In the genomic region with DNA sequence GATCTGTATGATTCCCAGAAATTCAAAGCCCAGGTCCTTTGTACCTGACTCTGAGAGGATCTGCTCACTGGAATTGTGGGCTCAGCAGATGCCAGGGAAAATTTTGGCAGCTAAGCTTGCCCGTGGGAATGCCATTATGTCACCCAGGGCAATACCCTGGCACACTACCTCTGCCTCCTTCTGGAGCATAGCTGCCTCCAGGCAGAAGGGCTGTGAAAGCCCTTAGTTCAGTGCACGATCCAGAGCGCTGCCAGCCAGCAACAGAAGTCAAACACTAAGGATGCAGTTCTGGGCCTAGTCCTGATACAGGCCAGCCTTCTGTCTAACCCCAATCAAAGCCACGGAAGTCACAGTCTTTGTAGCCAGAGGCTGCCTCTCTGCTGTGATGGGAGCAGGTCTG, we compare ENCODE assay signal across 16 mouse cellular contexts. TPM values are rescaled to one million over a fixed set of nuclear protein-coding genes. Genes with fewer than 3 reads are reported as not detected.
DNase-seq lines count a peak whose midpoint lies in the region; ATAC-seq and TF ChIP-seq lines count a peak whose summit lies in the region.
"Had no signal": no experiment of that assay in that cellular context is flagged by ENCODE, and none has a peak within 500 bp of the region (broad histone marks: within the 10 kb centered on the region; RNA-seq: fewer than 3 reads in every experiment).

No protein-coding gene starts in this region.

- TF ChIP-seq CTCF in gastrocnemius, adult 2 months (IDR thresholded peaks at IDR 0.05): no peak

- no peaks in the 10 kb centered on the region for H3K36me3 ChIP-seq in forebrain, embryonic 10.5 days (replicated peaks)
- H3K36me3 ChIP-seq in forebrain, embryonic 12.5 days (replicated peaks): no peaks in the 10 kb centered on the region
- H3K36me3 ChIP-seq in midbrain, embryonic 13.5 days: no peaks in the 10 kb centered on the region
- H3K36me3 ChIP-seq in midbrain, embryonic 10.5 days: no peaks in the 10 kb centered on the region
- H3K36me3 ChIP-seq: kidney, embryonic 15.5 days; limb, embryonic 13.5 days; midbrain, embryonic 12.5 days had no signal

- intact Hi-C loops in gastrocnemius, adult 2 months (cut with DNase I): no loop called here

- DNase-seq in forebrain, embryonic 10.5 days (ENCODE audit: extremely low spot score, low spot score): no peak
- DNase-seq in midbrain, embryonic 10.5 days (ENCODE audit: low spot score): no peak
- DNase-seq in cerebellum, postnatal 10 days: peak; percentile 88 to 91
- DNase-seq in layer of hippocampus, postnatal 36 days: peak; percentile 17 to 19
- DNase-seq in gastrocnemius, adult 2 months: no peak
- DNase-seq in embryo, embryonic 10 days (ENCODE audit: low spot score): no peak
- DNase-seq: gastrocnemius, postnatal 14 days; thymus, adult 2 months had no signal

- no peak overlapping the region for H3K4me3 ChIP-seq in forebrain, embryonic 10.5 days
- H3K4me3 ChIP-seq in forebrain, embryonic 12.5 days (replicated peaks): no peak overlapping the region
- H3K4me3 ChIP-seq in midbrain, embryonic 13.5 days (replicated peaks): no peak overlapping the region
- no peak overlapping the region for H3K4me3 ChIP-seq in midbrain, embryonic 10.5 days
- no peak overlapping the region for H3K4me3 ChIP-seq in gastrocnemius, adult 2 months
- H3K4me3 ChIP-seq: kidney, embryonic 15.5 days; limb, embryonic 13.5 days; midbrain, embryonic 12.5 days had no signal

- H3K9ac ChIP-seq in forebrain, embryonic 12.5 days: no peak overlapping the region
- no peak overlapping the region for H3K9ac ChIP-seq in midbrain, embryonic 13.5 days (replicated peaks)
- H3K9ac ChIP-seq: kidney, embryonic 15.5 days; limb, embryonic 13.5 days; midbrain, embryonic 12.5 days had no signal

- WGBS in forebrain, embryonic 10.5 days: 67% methylated on average over 4 of the region's 4 CpGs
- 75% methylated on average over 4 of the region's 4 CpGs for WGBS in forebrain, embryonic 12.5 days
- WGBS in midbrain, embryonic 13.5 days: 79% methylated on average over 4 of the region's 4 CpGs
- 86% methylated on average over 4 of the region's 4 CpGs for WGBS in midbrain, embryonic 10.5 days

- peaks cover 4% of the 10 kb centered on the region; the same call in 1 of the 2 replicates for H3K9me3 ChIP-seq in forebrain, embryonic 10.5 days
- no peaks in the 10 kb centered on the region for H3K9me3 ChIP-seq in forebrain, embryonic 12.5 days
- H3K9me3 ChIP-seq in midbrain, embryonic 13.5 days: no peaks in the 10 kb centered on the region
- no peaks in the 10 kb centered on the region for H3K9me3 ChIP-seq in midbrain, embryonic 10.5 days (replicated peaks)
- H3K9me3 ChIP-seq: kidney, embryonic 15.5 days; limb, embryonic 13.5 days; midbrain, embryonic 12.5 days had no signal

- H3K27ac ChIP-seq in forebrain, embryonic 10.5 days: peak overlapping the region; percentile 32
- H3K27ac ChIP-seq in forebrain, embryonic 12.5 days: no peak overlapping the region
- no peak overlapping the region for H3K27ac ChIP-seq in midbrain, embryonic 13.5 days
- no peak overlapping the region for H3K27ac ChIP-seq in midbrain, embryonic 10.5 days (replicated peaks)
- no peak overlapping the region for H3K27ac ChIP-seq in gastrocnemius, adult 2 months
- H3K27ac ChIP-seq: kidney, embryonic 15.5 days; limb, embryonic 13.5 days; midbrain, embryonic 12.5 days had no signal

- ATAC-seq in forebrain, embryonic 12.5 days (ENCODE audit: low FRiP score): no peak
- ATAC-seq in midbrain, embryonic 13.5 days: 0 out of 2 replicates have a peak, but pooled peaks have one; percentile 34

- no peak overlapping the region for H3K4me2 ChIP-seq in forebrain, embryonic 12.5 days
- no peak overlapping the region for H3K4me2 ChIP-seq in midbrain, embryonic 13.5 days (replicated peaks)
- H3K4me2 ChIP-seq: kidney, embryonic 15.5 days; limb, embryonic 13.5 days; midbrain, embryonic 12.5 days had no signal

- peaks cover 24% of the 10 kb centered on the region for H3K4me1 ChIP-seq in forebrain, embryonic 10.5 days
- peaks cover 5% of the 10 kb centered on the region; the same call in 1 of the 2 replicates for H3K4me1 ChIP-seq in forebrain, embryonic 12.5 days
- 0 out of 2 replicates have a peak, but pooled peaks cover 2% of the 10 kb centered on the region for H3K4me1 ChIP-seq in midbrain, embryonic 13.5 days (replicated peaks)
- H3K4me1 ChIP-seq in midbrain, embryonic 10.5 days: peaks cover 12% of the 10 kb centered on the region; the same call in 1 of the 2 replicates
- H3K4me1 ChIP-seq: kidney, embryonic 15.5 days had no signal

- no peaks in the 10 kb centered on the region for H3K27me3 ChIP-seq in forebrain, embryonic 10.5 days (ENCODE audit: poor library complexity, severe bottlenecking)
- no peaks in the 10 kb centered on the region for H3K27me3 ChIP-seq in forebrain, embryonic 12.5 days
- H3K27me3 ChIP-seq in midbrain, embryonic 13.5 days: no peaks in the 10 kb centered on the region
- no peaks in the 10 kb centered on the region for H3K27me3 ChIP-seq in midbrain, embryonic 10.5 days (ENCODE audit: low read depth, poor library complexity, severe bottlenecking)
- H3K27me3 ChIP-seq: kidney, embryonic 15.5 days; limb, embryonic 13.5 days; midbrain, embryonic 12.5 days had no signal

RNA-seq across cellular contexts. Expression of gene Gucy2d, which starts 36.2 kb away (rescaled TPM):
- not detected in 2 replicates for polyA plus RNA-seq in forebrain, embryonic 10.5 days (2016; fragmentation: Nextera tagmentation; extraction: Ambion mirVana)
- not detected in 2 replicates for polyA plus RNA-seq in forebrain, embryonic 12.5 days (2016; fragmentation: Nextera tagmentation; extraction: Ambion mirVana)
- not detected in 2 replicates for polyA plus RNA-seq in midbrain, embryonic 13.5 days (2015; fragmentation: Nextera tagmentation; extraction: Ambion mirVana)
- polyA plus RNA-seq in midbrain, embryonic 10.5 days (2016; fragmentation: Nextera tagmentation; extraction: Ambion mirVana): not detected in 2 replicates
- not detected for total RNA-seq in layer of hippocampus, postnatal 36 days (2021)
- under 1 TPM in 1 of 2 experiments, not detected in 1; 0.25 TPM for total RNA-seq in gastrocnemius, adult 2 months (2021)
- total RNA-seq: MEL had no signal
- polyA plus RNA-seq: limb, embryonic 13.5 days; lung, embryonic 16.5 days; midbrain, embryonic 12.5 days; small intestine, adult 2 months had no signal

RNA-seq across cellular contexts. Expression of gene Tsku, which starts 42.9 kb away (rescaled TPM):
- polyA plus RNA-seq in forebrain, embryonic 10.5 days (2016; fragmentation: Nextera tagmentation; extraction: Ambion mirVana): 8.7 and 9.3 TPM in 2 replicates
- polyA plus RNA-seq in forebrain, embryonic 12.5 days (2016; fragmentation: Nextera tagmentation; extraction: Ambion mirVana): 6.5 and 7.7 TPM in 2 replicates
- 6.7 and 7.2 TPM in 2 replicates for polyA plus RNA-seq in midbrain, embryonic 13.5 days (2015; fragmentation: Nextera tagmentation; extraction: Ambion mirVana)
- polyA plus RNA-seq in midbrain, embryonic 10.5 days (2016; fragmentation: Nextera tagmentation; extraction: Ambion mirVana): 7.7 and 10.0 TPM in 2 replicates
- total RNA-seq in layer of hippocampus, postnatal 36 days (2021): 1 to 10 TPM; 1.4 TPM
- total RNA-seq in gastrocnemius, adult 2 months (2021): 1 to 10 TPM; 1.1 to 2.2 TPM

Comparison
In these comparisons a context has a peak if more than half of its experiments do, and no peak if none do; other contexts are left out.
1. DNase-seq: peak in cerebellum, postnatal 10 days (2 of 2) and layer of hippocampus, postnatal 36 days (2 of 2); none in forebrain, embryonic 10.5 days (single experiment), midbrain, embryonic 10.5 days (single experiment), gastrocnemius, adult 2 months (single experiment) and embryo, embryonic 10 days (single experiment).